Mouse (Mus musculus) adrenal gland, adult 8-10 months (tissue): Measurements from ENCODE around the gene Gpr15. TPM values are rescaled to one million over a fixed set of nuclear protein-coding genes. Genes with fewer than 3 reads are reported as not detected.

Experiments
- DNase-seq: peaks from one replicate; pipeline ENCODE4 v3.0.0; 2022
- total RNA-seq, 4 experiments: library from RNA; stranded (reverse); gene quantifications; 2 replicates each; pipeline ENCODE4 v1.2.4; 2022

Gpr15 gene
- total RNA-seq, result not detected

DNA sequence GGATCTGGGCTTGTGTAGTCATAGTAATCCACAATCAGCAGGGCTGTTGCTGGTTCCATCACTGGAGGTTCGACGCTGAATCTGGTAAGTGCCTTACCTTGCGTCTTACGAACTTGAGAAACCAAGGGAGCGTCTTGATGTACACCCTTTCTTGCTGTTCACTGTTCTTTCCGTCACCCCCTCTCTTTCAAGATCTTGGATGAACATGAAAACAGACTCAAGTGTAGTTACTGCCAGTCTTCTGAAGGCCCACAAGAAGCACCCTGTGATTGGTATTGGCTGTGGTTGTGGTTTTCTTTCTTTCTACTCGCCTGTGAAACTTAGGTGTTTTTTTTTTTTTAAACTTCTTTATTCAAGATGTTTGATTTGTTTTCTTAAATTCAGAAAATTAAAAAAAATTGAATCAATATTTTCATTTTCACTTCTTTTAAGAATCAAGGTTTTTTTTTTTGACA lies at the start of gene Gpr15:
Gene Gpr15 (minus strand): TSS at position 405 of the 455 bp plus-strand sequence.
- DNase-seq, result no peak

DNA sequence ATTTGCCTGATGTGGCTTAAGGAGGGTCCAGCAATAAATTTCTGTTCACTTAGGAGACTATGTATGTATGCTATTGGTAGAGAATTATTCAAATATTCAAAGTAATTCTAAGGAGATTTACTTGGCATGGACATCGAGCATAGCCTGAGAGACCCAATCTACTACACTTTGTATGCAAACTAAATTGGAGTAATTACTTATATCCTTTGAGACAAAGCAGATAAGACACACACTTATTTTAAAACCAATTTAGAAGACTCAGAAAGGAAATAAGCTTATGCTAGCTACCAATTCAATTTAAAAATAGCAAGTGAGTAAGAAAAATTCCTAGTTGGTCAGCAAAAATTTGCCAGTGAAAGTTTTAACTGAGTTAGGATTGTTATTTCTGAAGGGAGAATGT lies 44.2 kb upstream of the Gpr15 start, which contains the start of gene Olfr172:
Gene Olfr172 (minus strand): TSS at position 101 of the 400 bp plus-strand sequence.
- no peak for DNase-seq

DNA sequence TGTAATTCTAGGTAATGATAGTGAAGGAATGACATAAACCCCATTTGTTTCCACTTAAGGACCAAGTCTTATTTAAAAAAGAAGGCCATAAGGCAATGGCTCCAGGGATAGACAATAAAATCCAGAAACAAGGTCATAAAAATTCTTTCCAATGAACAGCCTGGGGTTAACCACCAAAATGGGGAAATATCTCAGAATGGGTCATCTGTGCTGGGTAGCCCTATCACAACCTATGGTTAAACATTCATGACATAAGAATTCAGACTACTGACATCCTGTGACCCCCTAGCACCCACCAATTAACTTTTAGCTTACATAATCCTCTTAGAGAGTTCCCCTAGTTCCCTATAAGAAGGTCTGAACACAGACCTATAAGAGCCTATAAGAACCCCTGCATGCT lies 37.3 kb upstream of the Gpr15 start:
- no peak for DNase-seq

DNA sequence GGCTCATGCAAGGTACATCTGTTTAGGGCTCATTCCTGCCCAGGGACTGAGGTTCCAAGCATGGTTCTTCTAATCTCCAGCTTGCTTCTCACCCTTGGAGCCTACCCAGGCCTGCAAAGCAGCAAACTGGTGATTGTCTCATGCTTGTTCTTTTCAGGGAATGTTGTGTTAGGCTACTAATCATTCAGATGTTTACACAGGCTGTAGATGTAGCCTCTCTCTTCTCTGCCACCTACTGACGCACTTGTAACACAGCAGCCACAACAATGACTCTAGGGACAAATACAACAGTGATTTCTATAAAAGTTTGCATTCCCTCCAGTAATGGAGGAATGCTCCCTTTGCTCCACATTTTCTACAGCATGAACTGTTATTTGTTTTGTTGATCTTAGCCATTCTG lies 32.4 kb upstream of the Gpr15 start:
- no peak for DNase-seq

DNA sequence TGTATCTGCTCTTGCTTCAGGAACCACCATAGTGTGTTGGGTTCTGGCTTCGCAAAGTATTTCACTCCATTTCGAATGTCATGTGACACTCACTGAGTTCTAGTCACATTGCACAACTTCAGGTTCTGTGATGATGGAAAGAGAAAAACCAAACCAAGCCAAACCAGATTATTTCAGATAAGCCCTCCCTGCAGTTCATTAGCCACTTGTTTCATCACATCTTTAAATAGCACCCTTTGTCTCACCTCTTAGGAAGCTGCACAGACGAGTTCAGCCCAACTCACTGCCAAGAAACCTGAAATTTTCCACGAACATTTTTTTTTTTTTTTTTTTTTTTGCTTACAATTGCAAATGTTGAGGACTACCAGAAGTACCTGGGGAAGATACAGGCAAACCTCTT lies 27.8 kb upstream of the Gpr15 start:
- DNase-seq, result no peak

DNA sequence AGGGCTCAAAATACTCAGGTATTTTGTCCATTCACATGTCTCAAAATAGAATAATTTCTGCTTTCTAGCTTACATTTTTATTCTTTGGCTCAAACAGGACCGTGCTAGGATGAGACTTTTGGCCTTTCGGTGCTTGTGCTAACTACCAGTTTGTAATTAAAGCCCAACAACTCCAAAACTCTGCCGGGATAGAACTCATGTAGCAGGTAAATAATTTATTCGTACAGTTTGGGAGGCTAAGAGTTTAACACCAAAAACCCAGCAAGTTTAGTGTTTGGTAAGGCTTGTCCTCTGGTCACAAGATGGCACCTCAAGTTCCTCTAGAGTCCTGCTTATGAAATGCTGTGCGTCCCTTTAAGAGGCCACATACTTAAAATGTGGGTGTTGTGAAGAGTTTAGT lies 21.9 kb upstream of the Gpr15 start:
- no peak for DNase-seq

DNA sequence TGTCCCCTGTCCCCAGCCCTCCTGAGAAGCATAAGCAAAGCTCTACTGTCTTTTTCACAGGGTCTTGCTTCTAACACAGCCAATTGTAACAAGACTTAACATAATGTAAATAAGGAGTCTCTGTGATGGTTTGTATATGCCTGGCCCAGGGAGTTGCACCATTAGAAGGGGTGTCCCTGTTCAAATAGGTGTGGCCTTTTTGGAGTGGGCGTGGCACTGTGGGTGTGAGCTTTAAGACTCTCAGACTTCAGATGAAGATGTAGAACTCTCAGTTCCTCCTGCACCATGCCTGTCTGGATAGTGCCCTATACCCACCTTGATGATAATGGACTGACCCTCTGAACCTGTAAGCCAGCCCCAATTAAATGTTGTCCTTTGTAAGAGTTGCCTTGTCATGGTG lies 19.9 kb upstream of the Gpr15 start:
- DNase-seq, result no peak

DNA sequence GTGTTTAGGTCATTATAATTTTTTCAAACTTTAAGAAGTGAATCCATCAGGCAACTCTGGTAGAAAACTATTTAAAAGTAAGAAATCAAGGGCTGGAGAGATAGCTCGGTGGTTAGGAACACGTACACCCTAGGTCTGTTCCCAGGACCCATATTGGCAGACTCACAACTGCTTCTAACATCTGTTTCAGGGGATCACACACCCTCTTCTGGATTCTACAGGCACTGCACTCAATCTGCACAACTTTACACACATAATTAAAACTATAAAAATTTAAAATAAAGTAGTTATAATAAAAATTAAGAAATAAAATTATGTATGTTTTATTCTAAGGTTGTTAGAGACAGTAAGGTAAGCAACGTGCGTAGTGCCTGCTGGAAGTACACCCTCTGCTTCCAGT lies 19.3 kb upstream of the Gpr15 start:
- no peak for DNase-seq

DNA sequence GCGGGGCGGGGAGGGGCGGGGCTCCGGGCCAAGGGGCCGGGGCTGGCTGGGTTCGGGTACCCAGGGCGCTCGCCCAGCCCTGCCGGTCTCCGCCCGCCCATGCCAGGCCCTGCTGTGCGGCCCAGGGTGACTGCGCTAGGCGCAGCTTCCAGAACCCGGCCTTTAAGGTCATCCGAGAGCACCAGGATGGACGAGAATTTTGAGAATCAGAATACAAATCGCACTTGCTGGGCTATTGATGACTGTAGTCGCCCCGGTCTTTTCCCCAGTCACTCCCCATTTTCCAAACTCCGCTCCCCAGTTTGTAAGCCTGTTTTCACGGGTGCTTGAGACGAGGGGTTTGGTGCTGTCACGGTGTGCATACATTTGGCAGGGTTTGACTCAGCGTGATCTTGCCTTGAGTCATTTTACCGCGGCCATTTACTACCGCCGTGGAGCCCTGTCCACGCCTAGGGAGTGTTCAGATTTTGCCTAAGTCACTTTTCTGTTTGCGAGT lies 9.4 kb upstream of the Gpr15 start:
- no peak for DNase-seq

DNA sequence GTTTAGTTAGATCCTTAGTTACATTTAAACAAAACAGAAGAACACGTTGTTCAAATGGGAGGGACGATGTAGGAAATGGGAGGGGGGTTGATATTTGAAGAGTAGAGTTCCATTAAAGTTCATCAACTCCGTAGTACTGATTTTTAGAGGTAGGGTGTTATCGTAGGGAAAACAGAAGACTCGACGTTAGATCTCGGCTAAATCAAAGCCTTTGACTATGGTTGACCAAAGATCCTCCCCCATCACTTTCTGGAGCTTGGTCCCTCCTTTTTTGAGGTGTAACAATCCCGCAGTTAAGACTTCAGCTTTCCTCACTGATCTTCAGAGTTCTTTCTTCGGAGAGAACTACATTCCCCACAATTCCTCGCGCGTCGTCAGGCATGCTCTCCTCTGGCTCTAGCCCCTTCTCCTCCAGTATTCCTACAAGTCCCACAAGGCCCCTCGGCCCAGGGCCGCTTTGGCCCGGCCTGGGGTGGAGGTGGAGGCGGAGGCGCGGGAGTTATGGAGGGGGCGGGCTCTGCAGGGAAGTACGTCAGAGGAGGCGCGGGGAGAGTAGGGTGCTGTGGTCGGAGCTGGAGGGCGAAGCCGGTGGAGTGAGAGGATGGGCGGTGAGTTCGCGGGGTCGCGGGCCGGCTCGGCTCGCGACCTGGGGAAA lies 8.7 kb upstream of the Gpr15 start, which contains the start of gene Cldnd1:
Gene Cldnd1 (plus strand): TSS at position 434 of the 655 bp plus-strand sequence.
- DNase-seq, result peak; percentile 97

DNA sequence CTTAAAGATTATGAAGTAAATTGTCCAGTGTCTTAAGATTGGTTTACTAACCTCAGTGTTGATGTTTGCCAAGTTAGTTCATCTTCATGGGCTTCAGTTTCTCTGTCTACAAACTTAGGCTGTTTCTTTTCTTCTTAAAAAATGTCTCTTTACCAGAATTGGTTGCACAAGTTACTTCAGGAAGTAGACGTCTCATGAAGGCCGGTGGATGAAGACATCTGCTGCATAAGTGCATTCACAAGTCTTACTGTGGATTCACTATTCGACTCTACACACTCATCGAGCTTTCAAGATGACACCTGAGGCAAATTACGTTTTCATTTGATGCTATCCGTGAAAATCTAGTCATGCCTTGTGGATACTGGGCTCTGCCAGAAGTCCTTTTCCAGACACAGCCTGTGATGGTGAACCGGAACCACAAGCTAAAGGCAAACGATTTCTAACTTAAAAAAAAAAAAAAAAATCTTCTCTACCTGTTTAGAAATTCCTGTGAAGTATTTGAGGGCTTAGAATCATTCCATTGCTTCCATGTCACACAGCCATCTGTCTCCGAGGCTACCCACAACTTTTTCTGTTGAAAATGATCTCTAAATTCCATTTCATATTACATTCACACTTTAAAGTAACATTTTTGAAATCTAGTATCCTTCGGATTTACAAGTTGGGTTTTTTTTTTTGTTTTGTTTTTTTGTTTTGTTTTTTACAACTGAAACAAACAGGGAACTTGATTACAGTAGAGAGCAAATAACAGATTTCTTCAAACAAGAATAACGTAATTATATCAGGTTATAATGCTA lies 8.0 kb upstream of the Gpr15 start:
- no peak for DNase-seq

DNA sequence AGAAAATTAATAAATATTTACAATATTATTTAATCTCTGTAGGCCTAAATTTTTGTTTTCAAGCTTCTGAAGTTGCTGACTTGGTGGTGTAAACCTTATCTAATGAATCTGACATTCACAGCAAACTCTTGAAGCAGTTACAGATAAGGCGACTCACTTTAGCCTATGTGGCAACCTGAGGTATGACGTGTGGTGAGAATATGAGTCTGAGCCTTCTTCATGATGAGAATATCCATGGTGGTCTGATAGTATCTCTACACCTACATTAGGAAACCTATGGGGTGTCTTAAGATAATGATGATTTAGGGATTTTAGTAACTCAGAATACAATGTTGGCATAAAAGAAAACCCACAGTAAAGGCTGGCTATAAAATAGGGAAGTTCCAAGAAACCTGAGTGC lies 3.4 kb upstream of the Gpr15 start:
- no peak for DNase-seq

DNA sequence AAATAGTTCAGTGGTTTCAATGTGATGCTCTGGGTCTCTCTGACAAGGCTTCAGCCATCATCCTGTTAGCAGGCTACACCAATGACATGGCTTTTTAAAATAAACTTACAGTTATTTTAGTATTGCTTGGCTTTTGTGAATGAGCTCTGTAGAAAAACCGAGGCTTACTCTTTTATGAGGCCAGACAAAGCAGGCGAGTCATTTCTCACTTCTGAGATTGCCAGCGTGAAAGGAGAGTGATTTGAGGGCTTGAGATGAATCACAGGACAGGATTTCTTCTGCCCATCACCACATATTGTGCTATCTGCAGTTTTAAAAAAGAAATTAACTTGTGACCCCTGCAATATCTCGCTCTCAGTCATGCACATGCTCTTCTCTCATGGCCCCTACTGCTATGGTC lies 3.9 kb downstream of the Gpr15 start:
- no peak for DNase-seq

DNA sequence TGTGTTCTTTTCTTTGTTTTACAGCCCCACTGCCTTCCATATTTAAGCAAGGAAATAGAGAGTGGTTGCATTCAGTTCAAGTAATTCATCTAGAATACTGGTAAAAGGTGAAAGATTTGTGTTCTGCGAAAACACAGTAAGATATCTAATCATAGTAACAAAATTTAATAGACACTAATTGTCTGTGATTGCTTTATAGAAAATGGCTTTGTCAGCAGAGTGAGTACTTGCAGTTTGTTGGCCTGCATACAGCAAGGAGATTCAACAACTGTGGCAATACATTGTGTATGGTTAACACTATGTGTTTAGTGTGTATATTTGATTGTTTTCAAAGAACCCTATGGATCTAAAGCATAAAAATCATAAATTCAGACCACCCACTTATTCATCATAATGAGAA lies 5.7 kb downstream of the Gpr15 start:
- DNase-seq, result no peak

DNA sequence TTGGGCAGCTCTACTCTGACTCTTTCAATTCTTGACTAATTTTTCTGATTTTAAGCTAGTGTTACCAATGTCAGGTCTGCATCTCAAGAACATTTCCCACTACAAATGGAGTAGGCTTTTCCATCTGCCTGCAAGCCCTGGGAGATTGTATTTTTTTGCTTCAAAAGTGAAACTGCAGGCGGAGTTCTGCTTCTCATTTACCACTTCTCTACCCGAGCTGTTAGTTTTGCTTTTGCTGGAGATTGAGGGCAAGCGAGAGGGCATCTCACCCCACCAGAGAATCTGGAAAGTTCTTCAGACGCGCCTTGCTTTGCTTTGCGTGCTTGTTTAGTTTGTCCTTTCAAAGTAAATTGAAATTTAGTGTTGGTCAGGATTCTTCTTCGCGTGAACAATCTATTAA lies 6.6 kb downstream of the Gpr15 start:
- no peak for DNase-seq

DNA sequence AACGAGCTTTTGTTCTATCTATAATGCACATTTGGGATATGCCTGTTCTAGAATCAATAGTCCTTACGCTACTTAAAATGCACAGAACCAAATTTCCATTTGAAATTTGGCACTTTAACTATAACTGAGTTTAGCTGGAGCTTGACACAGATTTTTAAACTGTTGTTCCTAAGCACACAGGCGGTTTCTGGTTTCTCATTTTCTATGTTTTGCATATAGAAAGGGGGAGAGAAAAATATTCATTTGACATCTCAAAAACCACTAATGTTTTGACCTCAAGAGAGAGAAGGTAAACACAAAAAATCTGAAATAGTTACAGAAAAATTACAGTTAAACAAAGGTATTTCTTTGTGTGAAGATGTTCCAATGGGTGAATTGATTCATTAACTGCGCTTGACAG lies 9.3 kb downstream of the Gpr15 start:
- no peak for DNase-seq

DNA sequence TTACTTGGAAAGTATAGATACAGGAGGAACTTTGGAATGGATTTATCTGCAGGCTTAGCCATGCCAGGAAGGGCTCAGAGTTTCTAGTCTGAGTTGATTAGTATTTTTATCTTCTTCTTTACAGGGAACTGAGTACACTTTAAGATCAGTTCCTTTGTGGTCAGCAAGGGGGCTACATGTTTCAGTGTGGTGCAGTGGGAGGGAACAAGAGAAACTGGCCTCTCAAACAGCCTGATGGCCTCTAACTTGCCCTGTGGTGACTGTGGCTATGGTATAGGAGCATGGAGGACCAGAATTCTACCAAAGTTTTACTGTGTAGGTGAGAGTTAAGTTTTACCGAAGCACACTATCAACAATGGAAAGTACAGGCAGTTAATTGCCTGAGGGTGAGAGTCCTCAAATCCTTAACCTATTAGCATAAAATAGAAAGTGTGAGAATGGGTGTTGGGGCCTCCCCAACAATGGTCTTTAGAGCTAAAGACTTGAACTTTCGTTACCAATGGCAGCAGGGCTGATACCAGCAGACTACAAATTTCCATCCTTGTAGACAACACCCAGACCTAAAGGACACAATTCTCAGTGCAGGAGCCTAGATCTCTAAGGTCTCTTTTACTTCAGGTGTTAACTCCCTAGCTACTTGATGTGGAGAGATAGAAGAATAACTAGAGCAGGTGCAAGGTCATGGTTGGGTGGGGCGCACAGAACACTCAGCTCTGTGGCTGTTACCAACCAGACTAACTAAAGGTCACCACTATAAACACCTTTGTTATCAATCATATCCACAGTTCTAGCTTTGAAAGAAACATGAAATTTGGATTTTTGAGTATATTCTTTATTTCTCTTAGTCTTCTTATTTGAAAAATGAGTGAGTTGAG lies 10.0 kb downstream of the Gpr15 start:
- DNase-seq, result no peak

DNA sequence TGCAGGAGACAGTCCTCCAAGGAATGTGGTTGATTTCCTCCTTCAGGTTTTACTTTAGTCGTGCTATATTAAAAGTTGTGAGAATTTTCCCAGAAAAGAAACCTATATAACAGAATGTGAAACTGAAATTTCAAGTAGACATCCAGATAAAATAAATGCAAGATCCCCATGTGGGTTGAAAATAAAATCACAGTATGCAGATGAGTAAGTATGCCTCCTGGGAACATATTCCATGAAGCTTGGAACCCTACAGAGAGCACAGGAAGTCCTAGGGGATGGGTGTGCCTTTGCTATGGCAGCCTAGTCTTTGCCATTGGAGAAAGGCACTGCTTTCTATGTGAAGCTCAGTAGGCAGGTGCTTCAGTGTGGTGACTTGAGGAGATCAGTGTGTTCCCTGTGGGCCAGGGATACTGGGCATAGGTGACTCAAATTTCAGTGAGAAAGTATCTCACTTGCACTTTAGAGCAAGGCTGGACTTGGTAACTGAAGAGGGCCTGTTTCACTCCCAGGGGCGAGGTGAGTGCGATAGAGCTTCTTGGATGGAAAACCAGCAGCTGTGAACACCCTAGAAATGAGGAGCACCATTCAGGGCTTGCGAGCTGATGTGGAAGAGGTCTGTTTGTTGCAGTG lies 11.5 kb downstream of the Gpr15 start:
- no peak for DNase-seq

DNA sequence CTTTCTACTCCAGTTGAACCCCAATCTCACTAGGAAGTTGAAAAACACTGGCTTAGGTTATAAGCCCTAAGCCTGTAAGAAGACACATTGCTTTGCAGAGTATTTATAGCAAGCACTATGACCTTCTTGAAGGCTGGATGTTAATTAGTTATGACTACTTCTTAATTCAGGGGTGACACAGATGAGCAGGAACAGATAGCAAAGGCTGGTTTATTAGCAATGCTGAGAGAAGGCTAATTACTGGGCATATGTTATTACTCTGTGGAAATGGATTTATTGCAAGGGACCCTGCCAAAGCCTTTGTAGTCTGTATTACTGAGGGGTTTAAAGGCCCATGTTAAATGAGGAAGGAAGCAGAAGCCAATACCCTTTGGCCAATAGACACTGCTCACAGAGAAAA lies 13.9 kb downstream of the Gpr15 start:
- DNase-seq, result no peak

DNA sequence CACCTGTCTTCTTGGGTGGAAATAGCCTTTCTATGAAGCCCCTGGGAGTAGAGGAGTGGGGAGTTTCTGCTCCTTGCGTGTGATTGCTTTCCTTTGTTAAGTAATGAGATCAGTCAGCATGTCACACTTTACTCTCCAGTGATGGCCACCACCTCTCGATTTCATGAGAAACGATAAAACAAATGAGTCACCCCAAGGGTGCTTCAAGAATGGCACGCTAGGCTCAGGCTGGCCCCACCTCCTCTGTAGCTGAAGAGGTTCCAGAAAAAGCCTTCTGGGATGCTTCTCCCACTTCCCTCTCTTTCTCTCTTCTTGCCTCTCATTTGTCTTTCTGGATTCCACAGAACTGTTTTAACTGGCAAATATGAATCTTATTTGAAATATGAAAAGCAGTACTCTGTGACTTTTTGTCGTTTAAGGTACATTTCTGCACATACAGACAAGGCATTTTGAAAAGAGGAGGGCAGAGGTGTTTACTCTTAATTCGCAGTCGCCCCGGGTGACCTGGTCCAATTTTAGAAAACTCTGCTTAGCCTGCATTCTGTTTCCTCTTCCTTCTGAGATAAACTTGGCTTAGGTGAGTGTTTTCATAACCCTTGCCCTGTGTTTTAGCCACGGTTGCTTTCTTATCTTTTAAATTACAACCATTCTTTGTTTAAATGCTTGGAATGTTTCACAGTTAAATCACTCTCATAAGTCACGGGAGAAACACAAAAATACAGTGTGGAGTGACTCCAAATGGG lies 15.3 kb downstream of the Gpr15 start:
- DNase-seq, result no peak

DNA sequence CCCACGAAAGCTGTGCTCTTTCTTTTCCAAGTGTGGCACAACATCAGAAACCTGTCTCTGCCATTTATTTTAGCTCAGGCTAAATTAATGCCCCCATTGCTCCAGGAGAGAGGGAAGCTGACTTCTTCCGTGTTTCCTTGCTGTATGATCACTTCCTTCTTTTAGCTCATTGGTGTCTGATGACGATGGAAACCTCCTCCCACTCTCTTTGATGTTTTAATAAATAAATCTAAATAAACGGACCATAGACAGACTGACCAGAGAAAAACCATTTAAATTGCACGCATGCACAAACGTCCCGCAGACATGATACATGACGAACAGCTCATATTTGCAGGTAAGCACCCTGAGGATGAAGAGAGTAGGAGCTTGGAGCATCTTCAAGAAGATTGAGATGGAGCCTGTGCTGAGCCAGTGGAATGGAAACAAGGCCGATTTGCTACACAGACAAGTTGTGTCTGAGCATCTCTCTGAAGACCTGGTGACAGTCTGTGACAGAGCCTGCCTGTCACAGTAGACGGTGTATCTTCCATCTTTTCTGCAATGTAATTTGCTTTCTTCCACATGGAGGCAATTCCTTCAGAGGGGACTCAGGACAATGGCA lies 16.4 kb downstream of the Gpr15 start:
- DNase-seq, result no peak
